Mouse (Mus musculus): ENCODE measurements around the gene Lmntd1. TPM values are rescaled to one million over a fixed set of nuclear protein-coding genes. Genes with fewer than 3 reads are reported as not detected.

Lmntd1 gene
- polyA plus RNA-seq, 1 experiment = not detected

GRCm38 (mm10) chr6:145604648-145605047 is 9.5 kb downstream of the Lmntd1 start:
- H3K27me3 ChIP-seq (ENCODE audit: control insufficient read depth, insufficient read depth, insufficient read length) = no peaks in the 10 kb centered on the region
- no peak overlapping the region for H3K4me2 ChIP-seq (ENCODE audit: low read depth)
- no peak overlapping the region for H3ac ChIP-seq (ENCODE audit: control insufficient read depth, insufficient read length)
- H3K36me3 ChIP-seq (ENCODE audit: control insufficient read depth, insufficient read depth) = no peaks in the 10 kb centered on the region
- H3K4me3 ChIP-seq = no peak overlapping the region
- TF ChIP-seq MYOD1 (IDR thresholded peaks at IDR 0.05; ENCODE audit: control insufficient read depth in 1 of 3, insufficient read length in 2 of 3, low read depth in 2 of 3) = no peak
- TF ChIP-seq MAX (IDR thresholded peaks at IDR 0.05; ENCODE audit: low read depth) = no peak
- TF ChIP-seq E2F4 (IDR thresholded peaks at IDR 0.05; ENCODE audit: insufficient read depth) = no peak
- no peak for TF ChIP-seq TCF12 (IDR thresholded peaks at IDR 0.05; ENCODE audit: insufficient read depth, poor library complexity, severe bottlenecking)
- TF ChIP-seq MYOG (IDR thresholded peaks at IDR 0.05; ENCODE audit: control insufficient read depth in 1 of 3, insufficient read depth in 1 of 3, insufficient read length in 2 of 3, low read depth in 2 of 3) = no peak
- no peak for TF ChIP-seq REST (IDR thresholded peaks at IDR 0.05; ENCODE audit: insufficient read depth, insufficient read length)
- no peak for TF ChIP-seq USF1 (IDR thresholded peaks at IDR 0.05; ENCODE audit: low read depth)
- TF ChIP-seq POLR2AphosphoS2 (IDR thresholded peaks at IDR 0.05; ENCODE audit: insufficient read length, low read depth) = no peak
- TF ChIP-seq CEBPB (IDR thresholded peaks at IDR 0.05; ENCODE audit: insufficient read depth, poor library complexity, severe bottlenecking) = no peak
- no peak for TF ChIP-seq POLR2A (IDR thresholded peaks at IDR 0.05; ENCODE audit: insufficient read length, low read depth)
- TF ChIP-seq TCF3 (IDR thresholded peaks at IDR 0.05; ENCODE audit: insufficient read length, low read depth) = no peak
- TF ChIP-seq SRF (IDR thresholded peaks at IDR 0.05; ENCODE audit: control insufficient read depth, insufficient read length, low read depth) = no peak
- no peaks in the 10 kb centered on the region for H3K79me2 ChIP-seq (ENCODE audit: control insufficient read depth, insufficient read depth)

DNA sequence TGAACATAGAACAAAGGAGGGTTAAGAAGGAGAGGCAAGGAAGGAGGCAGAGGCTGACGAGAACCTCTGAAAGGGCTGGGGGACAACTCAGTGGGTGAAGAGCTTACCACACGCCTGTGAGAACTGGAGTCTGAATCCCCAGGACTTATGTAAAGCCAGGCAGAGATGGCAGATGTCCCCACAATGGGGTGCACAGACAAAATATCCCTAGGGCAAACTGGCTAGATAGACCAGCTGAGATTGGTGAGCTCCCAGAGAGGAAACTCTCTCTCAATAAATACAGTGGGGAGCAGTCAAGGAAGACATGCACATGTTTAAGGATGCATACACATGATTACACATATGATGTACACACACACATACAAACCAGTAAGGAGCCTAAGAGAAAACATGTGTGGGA is 10.0 kb downstream of the Lmntd1 start:
- Histone ChIP-seq H3K4me2 (ENCODE audit: low read depth) (no peak overlapping the region), H3K27me3 (ENCODE audit: control insufficient read depth, insufficient read depth, insufficient read length) (no peaks in the 10 kb centered on the region), H3K36me3 (ENCODE audit: control insufficient read depth, insufficient read depth) (no peaks in the 10 kb centered on the region), H3K79me2 (ENCODE audit: control insufficient read depth, insufficient read depth) (no peaks in the 10 kb centered on the region), H3ac (ENCODE audit: control insufficient read depth, insufficient read length) (no peak overlapping the region), H3K4me3 (no peak overlapping the region)
- no peak for TF ChIP-seq MAX (IDR thresholded peaks at IDR 0.05; ENCODE audit: low read depth)
- no peak for TF ChIP-seq TCF3 (IDR thresholded peaks at IDR 0.05; ENCODE audit: insufficient read length, low read depth)
- TF ChIP-seq CEBPB (IDR thresholded peaks at IDR 0.05; ENCODE audit: insufficient read depth, poor library complexity, severe bottlenecking) = no peak
- no peak for TF ChIP-seq REST (IDR thresholded peaks at IDR 0.05; ENCODE audit: insufficient read depth, insufficient read length)
- TF ChIP-seq TCF12 (IDR thresholded peaks at IDR 0.05; ENCODE audit: insufficient read depth, poor library complexity, severe bottlenecking) = no peak
- TF ChIP-seq MYOG (IDR thresholded peaks at IDR 0.05; ENCODE audit: control insufficient read depth in 1 of 3, insufficient read depth in 1 of 3, insufficient read length in 2 of 3, low read depth in 2 of 3) = no peak
- TF ChIP-seq POLR2AphosphoS2 (IDR thresholded peaks at IDR 0.05; ENCODE audit: insufficient read length, low read depth) = no peak
- no peak for TF ChIP-seq E2F4 (IDR thresholded peaks at IDR 0.05; ENCODE audit: insufficient read depth)

- TF ChIP-seq TCF12 (IDR thresholded peaks at IDR 0.05; ENCODE audit: insufficient read depth, poor library complexity, severe bottlenecking) (no peak), POLR2AphosphoS2 (IDR thresholded peaks at IDR 0.05; ENCODE audit: insufficient read length, low read depth) (no peak), MAX (IDR thresholded peaks at IDR 0.05; ENCODE audit: low read depth) (no peak), MYOG (IDR thresholded peaks at IDR 0.05; ENCODE audit: control insufficient read depth in 1 of 3, insufficient read depth in 1 of 3, insufficient read length in 2 of 3, low read depth in 2 of 3) (no peak)
- H3K27me3 ChIP-seq (ENCODE audit: control insufficient read depth, insufficient read depth, insufficient read length) = no peaks in the 10 kb centered on the region
Measured at GRCm38 (mm10) chr6:145598794-145599555, 15.1 kb downstream of the Lmntd1 start.

GRCm38 (mm10) chr6:145595905-145596304 is 18.2 kb downstream of the Lmntd1 start:
- H3ac ChIP-seq (ENCODE audit: control insufficient read depth, insufficient read length) = no peak overlapping the region
- H3K36me3 ChIP-seq (ENCODE audit: control insufficient read depth, insufficient read depth) = no peaks in the 10 kb centered on the region
- H3K4me3 ChIP-seq = no peak overlapping the region
- H3K27me3 ChIP-seq (ENCODE audit: control insufficient read depth, insufficient read depth, insufficient read length) = no peaks in the 10 kb centered on the region
- no peaks in the 10 kb centered on the region for H3K79me2 ChIP-seq (ENCODE audit: control insufficient read depth, insufficient read depth)
- TF ChIP-seq TCF3 (IDR thresholded peaks at IDR 0.05; ENCODE audit: insufficient read length, low read depth) (no peak), POLR2A (IDR thresholded peaks at IDR 0.05; ENCODE audit: insufficient read length, low read depth) (no peak), MAX (IDR thresholded peaks at IDR 0.05; ENCODE audit: low read depth) (no peak), SRF (IDR thresholded peaks at IDR 0.05; ENCODE audit: control insufficient read depth, insufficient read length, low read depth) (no peak), E2F4 (IDR thresholded peaks at IDR 0.05; ENCODE audit: insufficient read depth) (no peak), USF1 (IDR thresholded peaks at IDR 0.05; ENCODE audit: low read depth) (no peak), CEBPB (IDR thresholded peaks at IDR 0.05; ENCODE audit: insufficient read depth, poor library complexity, severe bottlenecking) (no peak), POLR2AphosphoS2 (IDR thresholded peaks at IDR 0.05; ENCODE audit: insufficient read length, low read depth) (no peak), REST (IDR thresholded peaks at IDR 0.05; ENCODE audit: insufficient read depth, insufficient read length) (no peak), MYOD1 (IDR thresholded peaks at IDR 0.05; ENCODE audit: control insufficient read depth in 1 of 3, insufficient read length in 2 of 3, low read depth in 2 of 3) (no peak), MYOG (IDR thresholded peaks at IDR 0.05; ENCODE audit: control insufficient read depth in 1 of 3, insufficient read depth in 1 of 3, insufficient read length in 2 of 3, low read depth in 2 of 3) (no peak), TCF12 (IDR thresholded peaks at IDR 0.05; ENCODE audit: insufficient read depth, poor library complexity, severe bottlenecking) (no peak)
- no peak overlapping the region for H3K4me2 ChIP-seq (ENCODE audit: low read depth)

More at GRCm38 (mm10) chr6:145598794-145599555, 15.1 kb downstream of the Lmntd1 start:
- Histone ChIP-seq H3ac (ENCODE audit: control insufficient read depth, insufficient read length) (no peak overlapping the region), H3K79me2 (ENCODE audit: control insufficient read depth, insufficient read depth) (no peaks in the 10 kb centered on the region), H3K36me3 (ENCODE audit: control insufficient read depth, insufficient read depth) (no peaks in the 10 kb centered on the region), H3K4me3 (no peak overlapping the region), H3K4me2 (ENCODE audit: low read depth) (no peak overlapping the region)
